Mouse (Mus musculus) stomach, embryonic 16.5 days (tissue): ENCODE data around the gene Nat10. TPM values are rescaled to one million over a fixed set of nuclear protein-coding genes. Genes with fewer than 3 reads are reported as not detected.

Experiments used
- ATAC-seq: fragments of 200-750 bp; cut with Nextera tagmentation; 2 replicates; pipeline ENCODE4 v1.8.0; 2017; ENCODE audit warnings: moderate number of reproducible peaks, moderate TSS enrichment; ENCODE audit not compliant: insufficient read depth, low FRiP score
- H3K27ac ChIP-seq: fragments of 300-500 bp; sonication (generic); 2 replicates; pipeline ENCODE4 v1.5.1; 2014; ENCODE audit warnings: low read length
- H3K27me3 ChIP-seq: fragments of 300-500 bp; sonication (generic); 2 replicates; pipeline ENCODE4 v1.6.1; 2014; ENCODE audit warnings: low read length, control low read depth, mixed read lengths; ENCODE audit not compliant: control insufficient read depth, insufficient read depth
- H3K36me3 ChIP-seq: fragments of 300-500 bp; sonication (generic); 2 replicates; pipeline ENCODE4 v1.6.1; 2014; ENCODE audit warnings: low read length; ENCODE audit not compliant: control insufficient read depth, insufficient read depth
- H3K4me1 ChIP-seq: fragments of 300-500 bp; sonication (generic); 2 replicates; pipeline ENCODE4 v1.6.1; 2014; ENCODE audit warnings: low read length, control low read depth, mixed read lengths; ENCODE audit not compliant: control insufficient read depth, insufficient read depth
- H3K4me2 ChIP-seq: fragments of 300-500 bp; sonication (generic); 2 replicates; pipeline ENCODE4 v1.6.1; 2014; ENCODE audit warnings: low read depth, low read length, mixed read lengths
- H3K4me3 ChIP-seq: fragments of 300-500 bp; sonication (generic); replicated peaks from 2 replicates; pipeline ENCODE4 v1.5.1; 2014; ENCODE audit warnings: mild to moderate bottlenecking, low read length
- H3K9ac ChIP-seq: fragments of 300-500 bp; sonication (generic); 2 replicates; pipeline ENCODE4 v1.6.1; 2014; ENCODE audit warnings: low read length
- H3K9me3 ChIP-seq: fragments of 300-500 bp; sonication (generic); replicated peaks from 2 replicates; pipeline ENCODE4 v1.6.1; 2016; ENCODE audit warnings: low read length, control low read depth; ENCODE audit not compliant: control insufficient read depth
- WGBS: fragments of 180-500 bp; shearing (Covaris S2); extraction: QIAGEN DNeasy Blood & Tissue Kit; methylation state at CpG from one replicate; pipeline ENCODE4 v1.1.7; 2014; 5-methylcytosine and 5-hydroxymethylcytosine counted together
- polyA plus RNA-seq: library from polyadenylated mRNA; unstranded; fragments of >200 nt; fragmentation: Nextera tagmentation; extraction: Ambion mirVana; gene quantifications from 2 replicates; pipeline ENCODE4 v1.2.1, GENCODE M21; 2015

Nat10 gene
- polyA plus RNA-seq, 1 experiment from 2014 or later: 27.1 TPM

GRCm38 (mm10) chr2:103706226-103706625 lies 54.8 kb downstream of the Nat10 start:
- Histone ChIP-seq H3K36me3 (no peaks in the 10 kb centered on the region), H3K9ac (no peak overlapping the region), H3K4me1 (peaks cover 9% of the 10 kb centered on the region), H3K27me3 (no peaks in the 10 kb centered on the region), H3K9me3 (no peaks in the 10 kb centered on the region), H3K4me3 (no peak overlapping the region), H3K4me2 (no peak overlapping the region), H3K27ac (no peak overlapping the region)
- 43% methylated on average over 11 of the region's 11 CpGs for WGBS
- peak; percentile 84 for ATAC-seq

- Histone ChIP-seq H3K4me1 (peaks cover 9% of the 10 kb centered on the region), H3K27ac (no peak overlapping the region), H3K9ac (no peak overlapping the region), H3K9me3 (no peaks in the 10 kb centered on the region), H3K27me3 (no peaks in the 10 kb centered on the region), H3K4me3 (no peak overlapping the region), H3K4me2 (no peak overlapping the region), H3K36me3 (no peaks in the 10 kb centered on the region)
- no peak for ATAC-seq
- 84% methylated on average over 4 of the region's 4 CpGs for WGBS
These were observed 55.2 kb downstream of the Nat10 start for GRCm38 (mm10) chr2:103705826-103706225.

- no peak for ATAC-seq
- 42% methylated on average over 4 of the region's 4 CpGs for WGBS
- H3K9ac ChIP-seq: no peak overlapping the region
These were observed 57.2 kb downstream of the Nat10 start for GRCm38 (mm10) chr2:103703865-103704264.

GRCm38 (mm10) chr2:103703336-103703735 lies 57.7 kb downstream of the Nat10 start:
- 73% methylated on average over 10 of the region's 10 CpGs for WGBS
- Histone ChIP-seq H3K4me2 (no peak overlapping the region), H3K27ac (no peak overlapping the region), H3K4me1 (peaks cover 9% of the 10 kb centered on the region), H3K9ac (no peak overlapping the region), H3K27me3 (no peaks in the 10 kb centered on the region), H3K36me3 (no peaks in the 10 kb centered on the region), H3K9me3 (no peaks in the 10 kb centered on the region), H3K4me3 (no peak overlapping the region)
- ATAC-seq: peak; percentile 48; the same call in 1 of the 2 replicates

More at GRCm38 (mm10) chr2:103703865-103704264, 57.2 kb downstream of the Nat10 start:
- Histone ChIP-seq H3K36me3 (no peaks in the 10 kb centered on the region), H3K27me3 (no peaks in the 10 kb centered on the region), H3K4me1 (peaks cover 9% of the 10 kb centered on the region), H3K4me3 (no peak overlapping the region), H3K4me2 (no peak overlapping the region), H3K27ac (no peak overlapping the region), H3K9me3 (no peaks in the 10 kb centered on the region)

GRCm38 (mm10) chr2:103700514-103700913 lies 60.6 kb downstream of the Nat10 start:
- Histone ChIP-seq H3K36me3 (no peaks in the 10 kb centered on the region), H3K27me3 (no peaks in the 10 kb centered on the region), H3K9ac (no peak overlapping the region), H3K4me3 (no peak overlapping the region), H3K27ac (no peak overlapping the region), H3K4me1 (no peaks in the 10 kb centered on the region), H3K4me2 (no peak overlapping the region), H3K9me3 (no peaks in the 10 kb centered on the region)
- WGBS: 76% methylated on average over 12 of the region's 12 CpGs
- no peak for ATAC-seq

- Histone ChIP-seq H3K4me3 (no peak overlapping the region), H3K36me3 (no peaks in the 10 kb centered on the region), H3K4me1 (no peaks in the 10 kb centered on the region), H3K9ac (no peak overlapping the region), H3K27ac (no peak overlapping the region), H3K4me2 (no peak overlapping the region), H3K9me3 (no peaks in the 10 kb centered on the region), H3K27me3 (no peaks in the 10 kb centered on the region)
- peak; percentile 69; the same call in 1 of the 2 replicates for ATAC-seq
- 62% methylated on average over 3 of the region's 3 CpGs for WGBS
These were observed 64.9 kb downstream of the Nat10 start for GRCm38 (mm10) chr2:103696177-103696576.

- no peak overlapping the region for H3K27ac ChIP-seq
- H3K36me3 ChIP-seq: no peaks in the 10 kb centered on the region
- WGBS: 78% methylated on average over 4 of the region's 4 CpGs
- no peaks in the 10 kb centered on the region for H3K27me3 ChIP-seq
- no peak overlapping the region for H3K4me3 ChIP-seq
- H3K4me1 ChIP-seq: peaks cover 4% of the 10 kb centered on the region; the same call in 1 of the 2 replicates
- no peak overlapping the region for H3K4me2 ChIP-seq
- ATAC-seq: no peak
- H3K9ac ChIP-seq: no peak overlapping the region
- H3K9me3 ChIP-seq: no peaks in the 10 kb centered on the region
These were observed 66.1 kb downstream of the Nat10 start for GRCm38 (mm10) chr2:103694777-103695563.

GRCm38 (mm10) chr2:103692810-103693209 lies 68.3 kb downstream of the Nat10 start:
- H3K9me3 ChIP-seq: no peaks in the 10 kb centered on the region
- peaks cover 4% of the 10 kb centered on the region; the same call in 1 of the 2 replicates for H3K4me1 ChIP-seq
- no peaks in the 10 kb centered on the region for H3K27me3 ChIP-seq
- 82% methylated on average over 1 of the region's 1 CpGs for WGBS
- no peak overlapping the region for H3K9ac ChIP-seq
- no peak overlapping the region for H3K4me2 ChIP-seq
- H3K4me3 ChIP-seq: no peak overlapping the region
- no peak overlapping the region for H3K27ac ChIP-seq
- ATAC-seq: no peak
- no peaks in the 10 kb centered on the region for H3K36me3 ChIP-seq

GRCm38 (mm10) chr2:103691278-103691677 lies 69.8 kb downstream of the Nat10 start:
- Histone ChIP-seq H3K36me3 (no peaks in the 10 kb centered on the region), H3K4me2 (no peak overlapping the region), H3K4me1 (peaks cover 4% of the 10 kb centered on the region; the same call in 1 of the 2 replicates), H3K4me3 (no peak overlapping the region), H3K9me3 (no peaks in the 10 kb centered on the region), H3K27ac (no peak overlapping the region), H3K9ac (no peak overlapping the region), H3K27me3 (no peaks in the 10 kb centered on the region)
- no peak for ATAC-seq
- WGBS: 63% methylated on average over 1 of the region's 1 CpGs
